ENCODE assay signal across 7 mouse cellular contexts in genomic region chr9:108094184-108094941, GRCm38 (mm10). TPM values are rescaled to one million over a fixed set of nuclear protein-coding genes. Genes with fewer than 3 reads are reported as not detected.
DNase-seq lines count a peak whose midpoint lies in the region; ATAC-seq and TF ChIP-seq lines count a peak whose summit lies in the region.

TSS of gene Apeh (minus strand) at chr9:108094606.

- intact Hi-C loops in left cerebral cortex, postnatal 4 days (cut with DNase I): no loop called here

- peak; percentile 98 for DNase-seq in adrenal gland, postnatal 10 days
- peak; percentile 97 for DNase-seq in embryonic facial prominence, embryonic 10.5 days (ENCODE audit: low spot score)
- DNase-seq in gonadal fat pad, adult 2 months (ENCODE audit: low read depth): no peak
- DNase-seq in left cerebral cortex, postnatal 4 days: peak; percentile 96

- TF ChIP-seq CTCF in intestine, postnatal 0 days (IDR thresholded peaks at IDR 0.05; ENCODE audit: low read depth): peak; percentile 36
- no peak for TF ChIP-seq CTCF in small intestine, adult 2 months (IDR thresholded peaks at IDR 0.05; ENCODE audit: extremely low read depth, insufficient read length, insufficient replicate concordance, low read depth, low read length)

- peak within 1 kb of the TSS; percentile 90 for H3K27ac ChIP-seq in embryonic facial prominence, embryonic 10.5 days (replicated peaks)
- peak within 1 kb of the TSS; percentile 91 for H3K27ac ChIP-seq in intestine, postnatal 0 days (ENCODE audit: low read depth, low read length)
- peak within 1 kb of the TSS; percentile 73 for H3K27ac ChIP-seq in midbrain, embryonic 12.5 days (replicated peaks)
- H3K27ac ChIP-seq in small intestine, adult 2 months (ENCODE audit: insufficient read depth, low read depth, low read length): peak within 1 kb of the TSS; percentile 96

- peak within 1 kb of the TSS; percentile 89 for H3K4me3 ChIP-seq in embryonic facial prominence, embryonic 10.5 days
- peak within 1 kb of the TSS; percentile 87 for H3K4me3 ChIP-seq in intestine, postnatal 0 days (ENCODE audit: low read depth, low read length)
- peak within 1 kb of the TSS; percentile 88 for H3K4me3 ChIP-seq in midbrain, embryonic 12.5 days
- peak within 1 kb of the TSS; percentile 94 for H3K4me3 ChIP-seq in small intestine, adult 2 months (ENCODE audit: low read depth, low read length)

- peak within 1 kb of the TSS; percentile 91 for H3K9ac ChIP-seq in intestine, postnatal 0 days (ENCODE audit: low read depth, low read length)
- H3K9ac ChIP-seq in midbrain, embryonic 12.5 days (replicated peaks): peak within 1 kb of the TSS; percentile 90

- no peaks in the 10 kb centered on the region for H3K27me3 ChIP-seq in embryonic facial prominence, embryonic 10.5 days (replicated peaks; ENCODE audit: low read depth, poor library complexity, severe bottlenecking)
- H3K27me3 ChIP-seq in intestine, postnatal 0 days (replicated peaks; ENCODE audit: control insufficient read depth, insufficient read depth, low read length): no peaks in the 10 kb centered on the region
- no peaks in the 10 kb centered on the region for H3K27me3 ChIP-seq in midbrain, embryonic 12.5 days
- no peaks in the 10 kb centered on the region for H3K27me3 ChIP-seq in small intestine, adult 2 months (ENCODE audit: control insufficient read depth, insufficient read depth, low read length)

- whole genome bisulfite sequencing in embryonic facial prominence, embryonic 10.5 days: under 1% methylated on average over 52 of the region's 52 CpGs
- under 1% methylated on average over 52 of the region's 52 CpGs for WGBS in intestine, postnatal 0 days
- WGBS in midbrain, embryonic 12.5 days: under 1% methylated on average over 51 of the region's 52 CpGs
- WGBS in small intestine, adult 2 months: 1% methylated on average over 52 of the region's 52 CpGs

- H3K36me3 ChIP-seq in embryonic facial prominence, embryonic 10.5 days (replicated peaks): peaks cover 37% of the 10 kb centered on the region
- peaks cover 25% of the 10 kb centered on the region for H3K36me3 ChIP-seq in intestine, postnatal 0 days (ENCODE audit: control insufficient read depth, insufficient read depth)
- H3K36me3 ChIP-seq in midbrain, embryonic 12.5 days: peaks cover 38% of the 10 kb centered on the region
- H3K36me3 ChIP-seq in small intestine, adult 2 months (ENCODE audit: control insufficient read depth, insufficient read depth, low read length): peaks cover 36% of the 10 kb centered on the region

- peak; percentile 73 for TF ChIP-seq POLR2A in small intestine, adult 2 months (IDR thresholded peaks at IDR 0.05; ENCODE audit: low read depth, low read length)

- H3K4me1 ChIP-seq in embryonic facial prominence, embryonic 10.5 days: peaks cover 41% of the 10 kb centered on the region
- H3K4me1 ChIP-seq in intestine, postnatal 0 days (replicated peaks; ENCODE audit: control insufficient read depth, insufficient read depth, low read length): peaks cover 8% of the 10 kb centered on the region; the same call in 1 of the 2 replicates
- H3K4me1 ChIP-seq in midbrain, embryonic 12.5 days: peaks cover 28% of the 10 kb centered on the region
- H3K4me1 ChIP-seq in small intestine, adult 2 months (ENCODE audit: control insufficient read depth, insufficient read depth, insufficient read length, low read length): peaks cover 5% of the 10 kb centered on the region

- no peaks in the 10 kb centered on the region for H3K9me3 ChIP-seq in embryonic facial prominence, embryonic 10.5 days
- no peaks in the 10 kb centered on the region for H3K9me3 ChIP-seq in intestine, postnatal 0 days (ENCODE audit: control insufficient read depth)
- H3K9me3 ChIP-seq in midbrain, embryonic 12.5 days: no peaks in the 10 kb centered on the region

- peak; percentile 92 for ATAC-seq in intestine, postnatal 0 days
- ATAC-seq in midbrain, embryonic 12.5 days (ENCODE audit: low FRiP score, low read depth): peak; percentile 94

- peak within 1 kb of the TSS; percentile 93 for H3K4me2 ChIP-seq in intestine, postnatal 0 days (replicated peaks; ENCODE audit: low read depth)
- peak within 1 kb of the TSS; percentile 95 for H3K4me2 ChIP-seq in midbrain, embryonic 12.5 days (replicated peaks)

RNA-seq across cellular contexts. Expression of gene Apeh, which starts in this region (rescaled TPM):
- 10 to 100 TPM; 72.2 to 81.8 TPM for total RNA-seq in adrenal gland, postnatal 10 days (2021)
- polyA plus RNA-seq in embryonic facial prominence, embryonic 10.5 days (2016; fragmentation: Nextera tagmentation; extraction: Ambion mirVana): 68.3 and 72.8 TPM in 2 replicates
- polyA plus RNA-seq in gonadal fat pad, adult 2 months (2012; rRNA removed): 94.2 and 118 TPM in 2 replicates
- 82.6 and 98.4 TPM in 2 replicates for polyA plus RNA-seq in intestine, postnatal 0 days (2015; fragmentation: Nextera tagmentation; extraction: Ambion mirVana)
- 10 to 100 TPM; 46.1 to 50.1 TPM for total RNA-seq in left cerebral cortex, postnatal 4 days (2021)
- 63.2 and 70.2 TPM in 2 replicates for polyA plus RNA-seq in midbrain, embryonic 12.5 days (2016; fragmentation: Nextera tagmentation; extraction: Ambion mirVana)
- 127 and 189 TPM in 2 replicates for polyA plus RNA-seq in small intestine, adult 2 months (2012; rRNA removed)
